ENCODE assay signal across 19 mouse cellular contexts in the genomic region with DNA sequence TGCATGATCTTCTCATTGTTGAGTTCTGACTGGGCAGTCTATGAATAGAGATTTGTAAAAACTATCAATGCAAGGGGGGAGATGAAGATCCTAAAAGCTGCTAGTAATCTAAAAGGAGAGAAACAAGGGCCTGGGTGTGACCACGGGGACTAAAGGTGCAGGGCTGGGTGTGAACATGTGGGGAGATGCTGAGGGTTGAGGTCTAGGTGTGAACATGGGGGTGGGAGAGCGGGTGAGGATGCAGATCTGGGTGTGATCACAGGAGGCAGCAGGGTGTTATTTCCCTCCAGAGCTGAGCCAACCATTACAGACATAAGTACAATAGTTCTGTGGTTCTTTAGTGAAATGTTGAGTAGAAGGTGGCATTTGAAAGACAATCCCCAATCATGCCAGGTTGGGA.
DNase-seq lines count a peak whose midpoint lies in the region; ATAC-seq lines count a peak whose summit lies in the region.
"Had no signal": no experiment of that assay in that cellular context is flagged by ENCODE, and none has a peak within 500 bp of the region (broad histone marks: within the 10 kb centered on the region; RNA-seq: fewer than 3 reads in every experiment).

No protein-coding gene starts in this region.

- H3K9me3 ChIP-seq in heart, embryonic 11.5 days (replicated peaks; ENCODE audit: control insufficient read depth, low read length): no peaks in the 10 kb centered on the region
- H3K9me3 ChIP-seq in neural tube, embryonic 15.5 days (replicated peaks): no peaks in the 10 kb centered on the region

- no peaks in the 10 kb centered on the region for H3K36me3 ChIP-seq in heart, embryonic 11.5 days (ENCODE audit: control insufficient read depth, insufficient read depth, low read length)
- H3K36me3 ChIP-seq in neural tube, embryonic 15.5 days: no peaks in the 10 kb centered on the region
- H3K36me3 ChIP-seq: G1E had no signal

- DNase-seq in natural killer cell, adult 2 months (ENCODE audit: low spot score in 2 of 2): peak; percentile 25 to 53
- DNase-seq: adrenal gland, adult 2 months; adrenal gland, adult 8-10 months; adrenal gland, postnatal 10 days; adrenal gland, postnatal 14 days; adrenal gland, postnatal 25 days; adrenal gland, postnatal 36 days; B cell, adult 2 months; cerebellum, adult 11 months; cerebellum, adult 11-12 months; cerebellum, adult 18-20 months had no signal

- H3K27ac ChIP-seq in heart, embryonic 11.5 days (ENCODE audit: low read depth, low read length): no peak overlapping the region
- no peak overlapping the region for H3K27ac ChIP-seq in neural tube, embryonic 15.5 days (replicated peaks)

- no peak overlapping the region for H3K4me3 ChIP-seq in heart, embryonic 11.5 days (ENCODE audit: low read depth, low read length)
- no peak overlapping the region for H3K4me3 ChIP-seq in neural tube, embryonic 15.5 days (replicated peaks)

- no peaks in the 10 kb centered on the region for H3K27me3 ChIP-seq in heart, embryonic 11.5 days (ENCODE audit: control insufficient read depth, insufficient read depth, low read length)
- no peaks in the 10 kb centered on the region for H3K27me3 ChIP-seq in neural tube, embryonic 15.5 days (replicated peaks)
- H3K27me3 ChIP-seq: CH12.LX, Patski had no signal

- WGBS in heart, embryonic 11.5 days (ENCODE audit: insufficient replicate concordance): 90% methylated on average over 2 of the region's 2 CpGs
- 96% methylated on average over 2 of the region's 2 CpGs for WGBS in neural tube, embryonic 15.5 days

- no peak overlapping the region for H3K4me2 ChIP-seq in heart, embryonic 11.5 days
- H3K4me2 ChIP-seq in neural tube, embryonic 15.5 days: no peak overlapping the region

- no peaks in the 10 kb centered on the region for H3K4me1 ChIP-seq in heart, embryonic 11.5 days (ENCODE audit: control insufficient read depth, insufficient read depth, low read length)
- no peaks in the 10 kb centered on the region for H3K4me1 ChIP-seq in neural tube, embryonic 15.5 days

- peak; percentile 56; the same call in 1 of the 2 replicates for ATAC-seq in monocyte, adult 5-6 weeks (replicated peaks; ENCODE audit: insufficient number of reproducible peaks, low FRiP score, low TSS enrichment, poor library complexity, severe bottlenecking)
- ATAC-seq in heart, embryonic 11.5 days (replicated peaks; ENCODE audit: insufficient number of reproducible peaks, low FRiP score, low TSS enrichment): no peak
- ATAC-seq in neural tube, embryonic 15.5 days (ENCODE audit: low FRiP score): no peak
- ATAC-seq: activated CD4-positive, CD25-positive, alpha-beta regulatory T cell, adult 4 months; CD4-positive, CD25-positive, alpha-beta regulatory T cell, adult 4 months; Patski had no signal

- H3K9ac ChIP-seq in heart, embryonic 11.5 days (ENCODE audit: low read depth, low read length): no peak overlapping the region
- H3K9ac ChIP-seq in neural tube, embryonic 15.5 days (replicated peaks): no peak overlapping the region
